In genomic region chr2:114052696-114053598, GRCm38 (mm10) we compare ENCODE assay signal across 9 mouse cellular contexts. TPM values are rescaled to one million over a fixed set of nuclear protein-coding genes. Genes with fewer than 3 reads are reported as not detected.
DNase-seq lines count a peak whose midpoint lies in the region; ATAC-seq and TF ChIP-seq lines count a peak whose summit lies in the region.
"Had no signal": no experiment of that assay in that cellular context is flagged by ENCODE, and none has a peak within 500 bp of the region (broad histone marks: within the 10 kb centered on the region; RNA-seq: fewer than 3 reads in every experiment).

Gene Actc1 (minus strand): TSS chr2:114053548.

- WGBS in heart, embryonic 14.5 days: 14% methylated on average over 14 of the region's 14 CpGs
- WGBS in liver, adult 2 months: 40% methylated on average over 14 of the region's 14 CpGs

- ATAC-seq in heart, embryonic 14.5 days (ENCODE audit: insufficient number of reproducible peaks, insufficient read depth, low FRiP score, low read depth): peak; percentile 85
- no peak for ATAC-seq in megakaryocyte progenitor cell, adult 5-6 weeks (replicated peaks; ENCODE audit: poor library complexity)

- no peak for TF ChIP-seq POLR2A in liver, adult 2 months (IDR thresholded peaks at IDR 0.05; ENCODE audit: extremely low read depth, insufficient read depth, low read length)

- no peaks in the 10 kb centered on the region for H3K27me3 ChIP-seq in heart, embryonic 14.5 days (ENCODE audit: control insufficient read depth, insufficient read depth, low read length)
- H3K27me3 ChIP-seq in liver, adult 2 months (ENCODE audit: control insufficient read depth, insufficient read depth, low read length): no peaks in the 10 kb centered on the region

- peak within 1 kb of the TSS; percentile 95 for H3K9ac ChIP-seq in heart, embryonic 14.5 days (ENCODE audit: low read length)
- H3K9ac ChIP-seq in liver, adult 2 months (ENCODE audit: low read depth, low read length): no peak within 1 kb of the TSS

- H3K9me3 ChIP-seq in heart, embryonic 14.5 days (ENCODE audit: control insufficient read depth, low read length): no peaks in the 10 kb centered on the region
- H3K9me3 ChIP-seq: megakaryocyte, embryonic 14.5 days had no signal

- peaks cover 37% of the 10 kb centered on the region for H3K36me3 ChIP-seq in heart, embryonic 14.5 days (ENCODE audit: control insufficient read depth, insufficient read depth, low read length)
- H3K36me3 ChIP-seq in liver, adult 2 months (ENCODE audit: control insufficient read depth, insufficient read depth, low read length): no peaks in the 10 kb centered on the region

- peak within 1 kb of the TSS; percentile 60 to 86 for H3K4me3 ChIP-seq in heart, embryonic 14.5 days (ENCODE audit: control insufficient read depth in 1 of 2, insufficient read depth in 1 of 2, low read depth in 1 of 2, low read length in 2 of 2)
- H3K4me3 ChIP-seq in liver, adult 2 months (ENCODE audit: insufficient read depth, low read depth, low read length): peak within 1 kb of the TSS; percentile 38
- H3K4me3 ChIP-seq: megakaryocyte, embryonic 14.5 days had no signal

- H3K4me1 ChIP-seq in heart, embryonic 14.5 days (ENCODE audit: control insufficient read depth in 2 of 2, insufficient read depth in 2 of 2, low read length in 2 of 2): peaks cover 12 to 19% of the 10 kb centered on the region in 2 experiments
- peaks cover 4% of the 10 kb centered on the region for H3K4me1 ChIP-seq in liver, adult 2 months (ENCODE audit: control insufficient read depth, insufficient read depth, low read length)

- no peak for TF ChIP-seq CTCF in liver, adult 2 months (IDR thresholded peaks at IDR 0.05; ENCODE audit: low read depth, low read length)

- H3K27ac ChIP-seq in heart, embryonic 14.5 days (replicated peaks in 1 of 2; ENCODE audit: control insufficient read depth in 1 of 2, insufficient read depth in 1 of 2, low read depth in 2 of 2, low read length in 2 of 2): peak within 1 kb of the TSS; percentile 99
- no peak within 1 kb of the TSS for H3K27ac ChIP-seq in liver, adult 2 months (replicated peaks; ENCODE audit: insufficient read depth, low read depth, low read length)

- H3K79me2 ChIP-seq in liver, adult 2 months (ENCODE audit: control insufficient read depth, insufficient read depth, low read length): no peaks in the 10 kb centered on the region

- peak within 1 kb of the TSS; percentile 65 for H3K4me2 ChIP-seq in heart, embryonic 14.5 days (ENCODE audit: low read length)

- DNase-seq in cerebellum, postnatal 10 days: peak; percentile 57 to 69
- DNase-seq in cerebellum, postnatal 25 days: no peak
- DNase-seq in embryo, embryonic 10 days (ENCODE audit: low spot score): peak; percentile 23
- no peak for DNase-seq in liver, adult 2 months (ENCODE audit: extremely low read depth, low read depth, low spot score)
- no peak for DNase-seq in spleen, adult 18-20 months
- DNase-seq in spleen, adult 12 weeks (ENCODE audit: low spot score): no peak

RNA-seq across cellular contexts. Expression of gene Actc1, which starts in this region (rescaled TPM):
- polyA plus RNA-seq in heart, embryonic 14.5 days (2014; fragmentation: Nextera tagmentation; extraction: Ambion mirVana): 14,909 and 15,629 TPM in 2 replicates
- 0.09 TPM in 1 of 2 replicates, not detected in the other for total RNA-seq in liver, adult 2 months (2014; rRNA removed)
- polyA plus RNA-seq in liver, adult 2 months (2012; rRNA removed): 0.09 and 0.25 TPM in 2 replicates
- total RNA-seq in megakaryocyte progenitor cell, adult 5-6 weeks (2015): not detected in 2 replicates
- not detected in 2 replicates for total RNA-seq in megakaryocyte progenitor cell, adult 5-6 weeks (2017)

Comparison
In these comparisons a context has a peak if more than half of its experiments do, and no peak if none do; other contexts are left out.
1. RNA of gene Actc1 (polyA plus RNA-seq): 14,909 to 15,629 TPM in heart, embryonic 14.5 days; 0.09 to 0.25 TPM in liver, adult 2 months; every median in the first group is over 1,000 times any median in the second.
2. DNase-seq: peak in cerebellum, postnatal 10 days (2 of 2) and embryo, embryonic 10 days (single experiment); none in cerebellum, postnatal 25 days (0 of 2), liver, adult 2 months (single experiment), spleen, adult 18-20 months (0 of 2) and spleen, adult 12 weeks (single experiment).